Mouse (Mus musculus): ENCODE data around the gene Mrps6. TPM values are rescaled to one million over a fixed set of nuclear protein-coding genes. Genes with fewer than 3 reads are reported as not detected.
A peak's percentile ranks its signal among the peaks of the same experiment; 100 is the strongest.

Mrps6 gene
- total and polyA plus RNA-seq, 3 experiments: 40.8 to 71.0 TPM; not detected in 1

DNA sequence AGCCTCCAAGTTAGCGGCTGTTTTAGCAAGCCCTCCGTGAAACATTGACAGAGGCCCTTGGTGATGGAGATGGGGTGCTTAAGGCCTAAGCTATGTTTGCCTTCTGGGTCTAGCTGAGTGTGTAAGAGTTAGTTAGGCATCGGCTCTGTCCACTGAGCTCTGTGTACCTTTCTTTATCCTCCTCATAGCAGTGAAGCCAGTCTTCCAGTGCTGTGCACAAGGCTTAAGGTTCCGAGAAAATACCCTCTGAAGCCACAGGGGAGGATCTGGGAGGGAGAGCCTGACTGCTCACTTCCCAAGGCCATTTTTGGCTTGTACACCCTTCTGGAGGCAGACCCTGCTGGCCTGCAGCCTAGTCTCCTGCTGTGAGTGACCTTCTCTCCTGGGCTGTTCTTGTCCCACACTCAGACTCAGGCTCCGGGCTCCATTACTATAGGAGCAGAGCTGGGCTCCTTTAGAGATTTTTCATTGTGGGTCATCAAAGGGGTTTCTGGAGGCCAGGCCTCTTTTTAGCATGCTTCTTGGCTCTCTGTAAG, 56.7 kb downstream of the Mrps6 start:
- no peaks in the 10 kb centered on the region for H3K9me3 ChIP-seq (replicated peaks; ENCODE audit: insufficient read depth, low read length)
- no peaks in the 10 kb centered on the region for H3K79me2 ChIP-seq (ENCODE audit: control insufficient read depth, insufficient read depth, low read length, poor library complexity)
- no peak overlapping the region for H3K9ac ChIP-seq (ENCODE audit: control insufficient read depth, low read depth, low read length, poor library complexity, severe bottlenecking)

GRCm38 (mm10) chr16:92115611-92116421, 57.7 kb downstream of the Mrps6 start:
- no peaks in the 10 kb centered on the region for H3K27me3 ChIP-seq (ENCODE audit: control insufficient read depth in 1 of 2, insufficient read depth in 2 of 2, low read length in 2 of 2)
- peak; percentile 72 for DNase-seq (ENCODE audit: low read depth, low spot score)
- no peak overlapping the region for H3K27ac ChIP-seq (ENCODE audit: control insufficient read depth, low read depth, low read length)
- H3K79me2 ChIP-seq (ENCODE audit: control insufficient read depth, insufficient read depth, low read length, poor library complexity): no peaks in the 10 kb centered on the region
- peak overlapping the region; percentile 13; the same call in 1 of the 2 replicates for H3K9ac ChIP-seq (ENCODE audit: control insufficient read depth, low read depth, low read length, poor library complexity, severe bottlenecking)
- H3K4me1 ChIP-seq (ENCODE audit: control insufficient read depth in 1 of 2, insufficient read depth in 2 of 2, low read length in 2 of 2): peaks cover 0 to 6% of the 10 kb centered on the region in 2 experiments; a peak in 2 of 4 replicates
- H3K36me3 ChIP-seq (ENCODE audit: control insufficient read depth in 1 of 2, insufficient read depth in 2 of 2, low read length in 2 of 2): peaks cover 0 to 3% of the 10 kb centered on the region in 2 experiments; a peak in 2 of 4 replicates
- no peaks in the 10 kb centered on the region for H3K9me3 ChIP-seq (replicated peaks; ENCODE audit: insufficient read depth, low read length)
- H3K4me3 ChIP-seq (ENCODE audit: control insufficient read depth in 1 of 2, insufficient read depth in 1 of 2, low read depth in 2 of 2, low read length in 2 of 2): peak overlapping the region; percentile 32 to 49; a peak in 3 of 4 replicates
- TF ChIP-seq MEF2A (IDR thresholded peaks at IDR 0.05; ENCODE audit: extremely low read depth, insufficient replicate concordance, low read depth, low read length, poor library complexity, severe bottlenecking): no peak
- TF ChIP-seq ZKSCAN1 (IDR thresholded peaks at IDR 0.05; ENCODE audit: low read depth, low read length): no peak
- peak; percentile 39; the same call in 1 of the 2 replicates for TF ChIP-seq HCFC1 (IDR thresholded peaks at IDR 0.05; ENCODE audit: low read depth, low read length)
- TF ChIP-seq JUND (IDR thresholded peaks at IDR 0.05; ENCODE audit: low read depth, low read length): no peak
- TF ChIP-seq ETS1 (IDR thresholded peaks at IDR 0.05; ENCODE audit: low read depth, low read length): 0 out of 2 replicates have a peak, but pooled peaks have one; percentile 18
- TF ChIP-seq MYB (IDR thresholded peaks at IDR 0.05; ENCODE audit: low read depth, low read length): no peak
- no peak for TF ChIP-seq SMC3 (IDR thresholded peaks at IDR 0.05; ENCODE audit: low read depth, low read length)
- no peak for TF ChIP-seq NELFE (IDR thresholded peaks at IDR 0.05; ENCODE audit: low read depth, low read length)
- no peak for TF ChIP-seq ZNF384 (IDR thresholded peaks at IDR 0.05; ENCODE audit: low read depth, low read length)
- TF ChIP-seq CHD1 (IDR thresholded peaks at IDR 0.05; ENCODE audit: low read depth, low read length): no peak
- no peak for TF ChIP-seq POLR2AphosphoS5 (IDR thresholded peaks at IDR 0.05; ENCODE audit: borderline replicate concordance, low read depth, low read length)
- TF ChIP-seq MAFK (IDR thresholded peaks at IDR 0.05; ENCODE audit: borderline replicate concordance, low read depth, low read length): no peak
- no peak for TF ChIP-seq GATA1 (IDR thresholded peaks at IDR 0.05; ENCODE audit: low read depth, low read length)
- TF ChIP-seq BHLHE40 (IDR thresholded peaks at IDR 0.05; ENCODE audit: borderline replicate concordance, low read depth, low read length): no peak
- TF ChIP-seq USF2 (IDR thresholded peaks at IDR 0.05; ENCODE audit: borderline replicate concordance in 1 of 2, insufficient read depth in 1 of 2, low read depth in 1 of 2, low read length in 2 of 2): no peak
- no peak for TF ChIP-seq POLR2A (IDR thresholded peaks at IDR 0.05; ENCODE audit: control insufficient read depth in 1 of 2, insufficient read depth in 1 of 2, low read depth in 1 of 2, low read length in 2 of 2, poor library complexity in 1 of 2)
- TF ChIP-seq KAT2A (conservative IDR thresholded peaks at IDR 0.05; ENCODE audit: low read depth, low read length): no peak
- no peak for TF ChIP-seq E2F4 (IDR thresholded peaks at IDR 0.05; ENCODE audit: borderline replicate concordance, low read depth, low read length)
- TF ChIP-seq ELF1 (IDR thresholded peaks at IDR 0.05; ENCODE audit: low read depth, low read length): no peak
- TF ChIP-seq RAD21 (IDR thresholded peaks at IDR 0.05; ENCODE audit: low read depth, low read length): no peak
- no peak for TF ChIP-seq UBTF (IDR thresholded peaks at IDR 0.05; ENCODE audit: borderline replicate concordance, insufficient read depth, low read depth, low read length)
- no peak for TF ChIP-seq MAZ (IDR thresholded peaks at IDR 0.05; ENCODE audit: low read depth, low read length)
- no peak for TF ChIP-seq MAX (IDR thresholded peaks at IDR 0.05; ENCODE audit: low read length)
- no peak for TF ChIP-seq NRF1 (IDR thresholded peaks at IDR 0.05; ENCODE audit: insufficient read depth, low read depth, low read length, poor library complexity, severe bottlenecking)

More for the DNA sequence above, 56.7 kb downstream of the Mrps6 start:
- Histone ChIP-seq H3K4me3 (ENCODE audit: control insufficient read depth in 1 of 2, insufficient read depth in 1 of 2, low read depth in 2 of 2, low read length in 2 of 2) (no peak overlapping the region), H3K27ac (ENCODE audit: control insufficient read depth, low read depth, low read length) (no peak overlapping the region), H3K4me1 (ENCODE audit: control insufficient read depth in 1 of 2, insufficient read depth in 2 of 2, low read length in 2 of 2) (peaks cover 0 to 6% of the 10 kb centered on the region in 2 experiments; a peak in 2 of 4 replicates), H3K27me3 (ENCODE audit: control insufficient read depth in 1 of 2, insufficient read depth in 2 of 2, low read length in 2 of 2) (no peaks in the 10 kb centered on the region), H3K36me3 (ENCODE audit: control insufficient read depth in 1 of 2, insufficient read depth in 2 of 2, low read length in 2 of 2) (peaks cover 0 to 3% of the 10 kb centered on the region in 2 experiments; a peak in 2 of 4 replicates)
- no peak for TF ChIP-seq POLR2A (IDR thresholded peaks at IDR 0.05; ENCODE audit: control insufficient read depth in 1 of 2, insufficient read depth in 1 of 2, low read depth in 1 of 2, low read length in 2 of 2, poor library complexity in 1 of 2)
- TF ChIP-seq GATA1 (IDR thresholded peaks at IDR 0.05; ENCODE audit: low read depth, low read length): no peak
- TF ChIP-seq USF1 (IDR thresholded peaks at IDR 0.05; ENCODE audit: low read depth, low read length): no peak
- no peak for TF ChIP-seq MAZ (IDR thresholded peaks at IDR 0.05; ENCODE audit: low read depth, low read length)
- no peak for TF ChIP-seq RCOR1 (IDR thresholded peaks at IDR 0.05; ENCODE audit: low read depth, low read length)
- no peak for TF ChIP-seq BHLHE40 (IDR thresholded peaks at IDR 0.05; ENCODE audit: borderline replicate concordance, low read depth, low read length)
- TF ChIP-seq SMC3 (IDR thresholded peaks at IDR 0.05; ENCODE audit: low read depth, low read length): no peak
- TF ChIP-seq MAFK (IDR thresholded peaks at IDR 0.05; ENCODE audit: borderline replicate concordance, low read depth, low read length): no peak
- no peak for TF ChIP-seq HCFC1 (IDR thresholded peaks at IDR 0.05; ENCODE audit: low read depth, low read length)
- no peak for TF ChIP-seq SIN3A (IDR thresholded peaks at IDR 0.05; ENCODE audit: low read length)
- no peak for TF ChIP-seq RAD21 (IDR thresholded peaks at IDR 0.05; ENCODE audit: low read depth, low read length)
- TF ChIP-seq MYB (IDR thresholded peaks at IDR 0.05; ENCODE audit: low read depth, low read length): no peak
- no peak for DNase-seq (ENCODE audit: low read depth, low spot score)

Data from MEL (cell line).